Mouse (Mus musculus) neural tube, embryonic 10.5 days (tissue): ENCODE measurements at regions not wholly inside any gene's neighbourhood (a gene's known extent, or its start where the extent isn't known, plus 50 kb on each side); places are given as distances from the start of the nearest gene placed in this dataset.

Experiments
- DNase-seq: peaks from one replicate; pipeline ENCODE4 v3.0.0-alpha.2; 2017; ENCODE audit warnings: low spot score; ENCODE audit errors: extremely low spot score

DNA sequence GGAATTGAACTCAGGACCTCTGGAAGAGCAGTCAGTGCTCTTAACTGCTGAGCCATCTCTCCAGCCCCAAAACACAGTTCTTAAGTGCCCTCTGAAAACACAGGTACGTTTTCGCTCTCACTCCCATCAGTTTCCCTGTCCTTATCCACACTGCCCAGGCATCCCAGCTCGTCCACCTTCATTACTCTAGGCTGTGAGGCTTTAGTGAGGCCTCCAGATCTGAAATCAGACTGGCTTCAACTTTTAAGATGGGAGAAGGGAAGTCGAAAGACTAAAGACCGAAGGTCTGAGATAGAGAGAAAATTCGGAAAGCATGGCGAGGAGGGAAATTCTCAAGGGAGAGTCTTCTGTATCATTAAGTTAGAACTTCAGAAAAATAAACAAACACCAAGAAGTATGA is 54.8 kb upstream of the Tet2 start:
- DNase-seq = no peak

DNA sequence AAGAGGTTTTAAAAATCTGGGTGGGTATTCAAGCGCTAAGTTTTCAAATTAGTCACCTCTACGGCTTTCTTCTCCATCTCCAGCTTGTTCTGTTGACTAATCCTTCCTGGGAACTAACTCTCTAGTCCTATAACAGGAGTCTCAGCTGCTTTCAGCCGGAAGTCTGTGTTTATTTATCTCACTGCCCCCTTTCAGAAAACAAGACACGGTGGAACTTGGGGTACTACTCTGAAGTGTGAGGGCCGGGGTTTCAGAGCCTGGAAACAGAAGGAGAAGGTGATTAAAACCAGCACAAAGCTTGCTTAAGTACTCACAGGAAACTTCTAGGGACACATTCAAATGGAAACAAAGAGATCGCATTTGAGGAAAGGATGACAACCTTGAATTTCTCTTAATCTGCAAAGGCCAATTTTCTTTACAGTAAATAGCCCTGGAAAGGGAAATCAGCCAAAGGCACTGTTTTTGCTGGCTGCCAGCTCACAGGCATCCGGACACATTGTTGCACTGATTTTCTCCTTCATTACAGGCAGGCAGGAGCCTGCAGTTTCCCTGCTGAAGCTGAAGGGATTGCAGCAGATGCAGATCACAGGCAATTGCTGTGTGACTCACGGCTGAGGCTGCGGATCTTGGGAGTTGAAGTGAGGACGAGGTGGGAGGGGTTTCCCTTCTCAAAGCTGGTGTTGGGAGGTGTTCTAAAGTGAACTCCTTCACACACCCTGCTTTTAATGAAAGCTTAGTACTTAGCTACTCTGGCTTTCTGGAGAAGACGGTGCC is 55.7 kb upstream of the Tet2 start:
- DNase-seq = peak; percentile 25

DNA sequence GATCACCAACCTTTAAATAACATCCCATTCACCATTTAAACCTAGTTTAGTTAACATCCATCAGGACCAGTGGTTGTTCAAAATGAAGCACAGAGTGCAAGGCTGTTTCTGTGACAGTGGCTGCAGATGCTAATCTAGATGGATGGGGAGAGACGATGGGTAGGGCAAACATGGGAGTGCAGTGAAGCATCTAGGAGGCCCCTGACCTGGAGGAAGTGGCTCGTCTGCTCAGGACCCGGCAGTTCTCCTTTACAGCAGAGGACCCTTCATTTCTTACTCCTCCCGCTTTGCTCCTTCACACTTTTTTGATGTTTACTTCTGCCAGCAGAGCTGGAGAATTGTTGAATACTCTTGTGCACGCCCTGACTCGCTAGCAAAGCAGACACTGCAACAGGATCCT is 60.5 kb upstream of the Tet2 start:
- DNase-seq = no peak

DNA sequence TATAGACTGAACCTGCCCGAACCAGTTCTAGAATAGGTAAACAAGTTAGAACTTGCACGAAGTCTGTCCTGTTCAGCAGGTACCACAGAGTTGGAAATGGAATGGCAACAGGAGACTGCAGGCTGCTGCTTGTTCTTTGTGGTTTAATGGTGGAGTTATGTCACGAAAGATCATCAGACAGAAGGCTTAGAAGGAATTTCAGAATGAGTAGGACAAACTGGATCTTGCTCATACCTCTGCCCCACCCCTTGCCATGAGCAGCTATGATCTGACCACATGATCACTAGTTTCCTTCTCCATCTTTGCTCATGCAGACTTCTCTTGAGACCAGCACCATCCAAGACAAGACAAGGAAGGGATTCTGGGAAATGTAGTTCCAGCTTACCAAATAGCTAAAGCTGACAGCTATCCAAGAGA is 63.9 kb upstream of the Tet2 start:
- DNase-seq = no peak

DNA sequence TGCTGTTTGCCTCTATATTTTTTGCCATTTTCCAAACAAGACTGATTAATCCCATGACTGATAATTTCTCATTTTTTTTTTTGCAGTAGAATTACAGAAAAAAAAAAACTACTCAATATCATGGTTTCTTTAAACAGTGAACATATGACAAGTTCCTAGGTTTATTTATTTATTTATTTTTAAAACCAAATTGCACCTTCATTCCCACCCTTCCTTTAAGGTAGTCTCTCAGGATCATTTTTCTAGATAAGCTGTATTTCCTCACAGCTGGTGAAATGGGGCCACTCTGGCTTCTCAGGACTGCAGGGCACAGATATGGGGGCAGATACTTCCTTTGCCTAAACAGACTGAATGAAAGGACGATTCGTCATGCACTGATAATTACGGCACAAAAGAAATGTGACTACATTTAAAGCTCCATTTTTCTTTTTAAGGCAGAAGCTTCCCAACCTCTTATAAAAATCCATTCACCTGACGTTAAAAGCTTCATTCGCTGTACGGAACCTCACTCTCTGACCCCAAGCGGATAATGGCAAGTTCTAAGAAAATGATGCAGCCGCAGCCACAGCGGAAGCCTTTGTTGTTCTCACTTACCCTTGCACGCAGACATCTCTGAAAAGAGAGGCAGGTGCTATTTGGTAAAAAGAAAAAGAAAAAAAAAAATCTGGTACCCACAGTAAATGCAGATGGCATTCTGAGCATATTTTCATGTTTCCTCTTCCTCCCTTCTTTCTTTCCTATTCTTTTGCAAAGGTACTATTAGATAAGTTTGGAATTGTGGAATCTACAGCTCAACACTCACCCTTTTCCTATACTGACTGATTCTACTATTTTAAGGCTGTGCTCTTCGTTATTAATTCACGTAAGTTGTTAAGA is 69.1 kb upstream of the Tet2 start:
- DNase-seq = no peak

DNA sequence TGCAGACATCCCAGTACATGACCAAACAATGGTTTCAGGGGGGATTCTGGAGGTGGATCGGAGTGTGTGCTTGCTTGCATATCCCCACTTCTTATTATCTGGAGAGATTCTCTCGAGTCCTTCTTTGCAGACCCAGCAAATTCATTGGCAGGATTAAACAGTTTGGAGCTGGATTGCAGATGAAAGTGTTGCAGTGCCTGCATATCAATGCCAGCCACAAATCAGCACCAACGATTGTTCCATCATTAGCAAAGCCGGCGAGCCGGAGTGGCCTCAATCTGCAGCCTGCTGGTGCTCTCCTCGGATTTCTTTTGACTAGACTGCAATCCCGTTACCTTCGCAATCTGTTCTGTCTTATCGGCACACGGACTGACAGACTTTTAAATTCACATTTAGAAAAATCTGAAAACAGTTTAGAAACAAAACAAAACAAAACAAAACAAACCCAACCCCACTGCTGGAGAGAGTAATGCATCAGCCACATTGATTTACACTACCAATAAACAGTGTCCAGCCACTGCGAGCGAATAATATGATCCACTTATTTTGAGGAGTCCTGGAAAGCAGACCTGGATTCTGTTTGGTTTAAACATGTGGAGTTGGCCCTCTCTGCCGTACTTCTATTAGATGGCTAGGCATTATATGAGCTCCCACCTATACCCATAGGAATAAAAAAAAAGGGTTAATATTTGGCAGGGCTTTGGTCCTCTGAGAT is 69.9 kb upstream of the Tet2 start:
- DNase-seq = no peak

DNA sequence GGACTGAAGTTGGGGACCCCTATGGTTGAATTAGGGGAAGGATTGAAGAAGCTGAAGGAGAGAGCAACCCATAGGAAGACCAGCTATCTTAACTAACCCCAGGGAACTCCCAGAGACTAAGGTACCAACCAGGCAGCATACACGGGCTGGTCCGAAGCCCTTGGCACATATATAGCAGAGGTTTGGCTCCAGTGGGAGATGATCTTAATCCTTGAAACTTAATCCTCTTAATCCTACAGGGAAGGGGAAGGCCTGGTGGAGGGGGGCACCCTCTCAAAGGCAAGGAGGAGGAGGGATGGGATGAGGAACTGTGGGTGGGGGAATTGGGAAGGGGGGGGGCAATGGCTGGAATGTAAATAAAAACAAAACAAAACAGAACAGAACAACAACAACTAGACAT is 72.1 kb upstream of the Tet2 start:
- no peak for DNase-seq

DNA sequence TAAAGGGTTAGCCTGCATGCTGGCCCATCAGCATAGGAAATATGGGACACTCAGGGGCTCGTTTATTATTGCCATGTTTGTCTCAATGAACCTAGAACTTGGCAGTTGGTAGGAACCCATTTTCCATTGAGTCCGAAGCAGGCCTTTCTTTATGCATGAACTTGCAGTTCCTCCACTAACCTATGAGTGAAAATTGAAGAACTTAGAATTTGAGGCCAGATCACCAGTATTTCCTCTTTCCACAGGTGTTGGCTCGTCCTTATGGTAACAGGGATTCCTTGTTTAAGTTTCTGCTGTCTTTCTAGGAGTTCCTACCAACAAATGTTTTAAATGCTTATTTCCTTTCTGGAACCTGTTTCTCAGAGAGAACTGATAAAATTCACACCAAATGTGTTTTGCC is 73.6 kb upstream of the Tet2 start:
- DNase-seq = no peak

DNA sequence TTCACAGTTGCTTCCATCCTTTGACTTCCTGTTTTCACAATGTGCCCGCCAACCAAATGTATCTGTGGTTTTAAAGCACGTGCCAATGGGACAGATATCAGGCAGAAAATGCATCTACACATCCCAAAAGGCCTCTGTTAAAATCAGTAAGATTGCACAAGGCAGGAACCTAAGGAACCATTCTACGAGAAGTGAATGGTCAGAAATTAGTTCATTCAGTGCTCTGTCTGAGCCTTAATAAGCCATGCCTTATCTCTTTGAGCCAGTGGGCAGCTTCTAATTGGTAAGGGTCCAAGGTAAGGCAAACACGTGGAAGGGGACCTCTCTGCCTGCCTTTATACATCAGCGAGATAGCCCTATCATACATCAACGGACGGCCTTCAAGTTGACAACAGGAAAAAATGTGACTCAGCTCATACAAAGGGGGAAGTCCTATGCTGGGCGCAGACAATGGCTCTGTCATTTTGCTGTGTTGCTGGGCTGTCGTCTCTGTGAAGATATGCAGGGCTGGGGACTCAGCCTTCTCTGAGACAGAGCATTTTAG is 78.3 kb upstream of the Tet2 start:
- DNase-seq = no peak

DNA sequence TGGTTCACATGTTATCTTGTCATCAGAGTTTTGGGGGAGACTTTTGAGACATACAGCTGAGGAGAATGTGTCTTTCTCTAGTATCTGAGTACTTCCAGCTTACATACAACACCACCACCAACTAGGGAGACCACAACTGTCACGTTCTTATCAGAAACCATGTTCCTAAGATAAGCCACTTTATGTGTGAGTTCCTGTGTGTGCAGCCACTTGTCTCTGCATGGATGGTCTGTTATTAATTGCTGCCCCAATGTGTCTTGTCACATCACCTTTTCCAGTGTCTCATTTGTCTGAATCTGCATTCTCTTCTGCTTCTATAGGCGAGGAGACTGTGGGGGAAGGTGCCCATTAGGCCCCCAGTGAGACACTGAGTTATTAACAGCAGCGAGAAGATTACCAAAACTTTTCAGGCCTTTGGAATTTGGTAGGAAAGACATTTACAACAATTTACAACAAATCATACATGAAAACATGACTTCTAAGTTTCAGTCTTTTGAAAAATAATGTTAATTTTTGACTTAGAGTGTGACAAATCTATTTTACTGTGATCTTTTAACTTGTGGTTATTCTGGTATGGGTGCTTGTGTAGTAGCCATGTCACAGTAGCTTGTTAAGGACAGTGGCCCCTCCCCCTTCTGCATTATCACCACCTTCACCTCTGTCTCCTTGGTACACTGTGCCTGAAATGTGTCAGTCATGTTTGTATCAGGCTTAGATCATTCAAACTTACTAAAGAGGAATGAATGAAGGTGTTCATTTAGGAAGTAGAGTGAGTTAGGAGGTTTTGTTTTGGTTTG is 79.3 kb upstream of the Tet2 start:
- DNase-seq = no peak

DNA sequence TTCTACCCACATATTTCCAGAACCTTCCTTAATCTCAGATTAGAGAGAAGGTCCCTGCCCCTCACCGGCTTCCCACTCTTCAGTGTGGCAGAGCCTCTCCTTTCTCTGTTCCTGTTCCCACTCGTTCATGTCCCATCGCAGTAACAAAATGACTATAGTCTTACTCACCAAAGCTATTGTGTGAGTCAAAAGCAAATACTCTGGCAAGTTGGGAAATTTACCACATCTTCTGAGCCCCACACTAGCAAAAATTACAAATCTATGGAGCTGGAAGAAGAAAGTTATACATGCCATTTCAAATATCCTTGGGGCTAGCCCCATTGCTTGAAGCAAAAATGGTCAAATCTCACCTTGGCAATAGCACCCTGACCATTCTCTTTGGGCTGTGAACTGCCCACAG is 80.1 kb upstream of the Tet2 start:
- no peak for DNase-seq

DNA sequence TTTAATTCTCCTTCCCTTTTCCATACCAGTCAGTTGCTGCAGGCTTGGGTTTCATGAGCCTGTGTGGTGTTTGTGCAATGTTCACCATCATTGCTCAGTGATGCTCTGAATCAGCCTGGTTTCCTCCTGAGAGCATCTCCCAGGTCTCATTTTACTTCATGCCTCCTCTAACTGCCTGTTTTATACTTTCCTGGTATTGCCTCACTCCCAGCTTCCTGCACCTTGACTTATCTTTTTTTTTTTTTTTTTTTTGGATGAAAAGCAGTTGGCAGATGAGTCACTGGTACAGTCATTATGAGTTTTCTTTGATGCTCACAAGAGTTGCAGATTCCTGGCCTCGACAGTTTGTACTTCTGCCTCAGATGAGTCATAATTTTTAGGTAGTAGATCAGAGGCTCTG is 81.5 kb upstream of the Tet2 start:
- no peak for DNase-seq

DNA sequence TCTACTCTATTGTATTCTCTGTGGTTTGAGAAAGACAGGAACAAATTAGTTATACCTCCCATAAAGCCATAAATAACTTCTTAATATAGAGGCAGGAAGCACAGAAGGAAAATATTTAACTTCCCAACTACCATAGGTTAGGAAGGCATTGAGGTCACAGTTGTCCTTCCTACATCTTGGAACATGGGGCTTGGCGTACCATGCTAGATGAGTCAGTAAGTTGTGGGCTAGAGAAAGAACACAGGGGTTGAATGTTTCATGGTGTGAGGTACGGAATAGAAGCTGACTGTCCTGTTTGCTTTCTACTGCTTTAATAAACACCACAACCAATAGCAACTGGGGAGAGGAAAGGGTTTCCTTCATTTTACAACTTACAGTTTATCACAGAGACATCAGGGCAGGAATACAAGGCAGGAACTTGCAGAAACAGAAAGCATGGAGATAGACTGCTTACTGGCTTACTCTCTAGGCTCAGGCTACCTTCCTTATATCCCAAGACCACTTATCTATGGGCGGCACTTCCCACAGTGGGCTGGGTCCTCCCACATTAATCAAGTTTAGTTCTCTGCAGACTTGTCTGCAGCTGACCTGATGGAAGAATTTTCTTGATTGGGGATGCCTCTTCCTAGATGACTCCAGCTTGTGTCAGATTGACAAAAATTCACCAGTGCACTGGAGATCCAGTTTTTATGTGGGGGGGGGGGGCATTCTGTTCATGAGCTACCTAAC is 82.3 kb upstream of the Tet2 start:
- no peak for DNase-seq

DNA sequence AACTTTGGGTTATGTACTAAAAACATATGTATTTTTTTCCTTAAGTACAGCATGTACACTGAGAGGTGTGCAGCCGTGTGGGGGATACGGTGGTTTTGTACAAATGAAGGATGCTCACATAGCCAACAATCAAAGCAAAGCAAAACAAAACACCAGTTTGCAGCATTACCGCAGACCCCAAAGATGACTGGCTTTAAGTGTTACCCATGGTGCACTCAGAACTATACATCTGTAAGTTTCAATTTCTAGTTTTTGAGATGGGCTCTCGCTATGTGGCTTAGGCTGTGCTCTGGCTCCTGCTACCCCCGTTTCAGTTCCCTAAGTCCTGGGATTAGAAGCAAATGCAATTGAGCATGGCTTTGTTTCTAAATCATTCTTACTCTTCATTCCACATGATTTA is 89.4 kb upstream of the Tet2 start:
- DNase-seq = no peak

DNA sequence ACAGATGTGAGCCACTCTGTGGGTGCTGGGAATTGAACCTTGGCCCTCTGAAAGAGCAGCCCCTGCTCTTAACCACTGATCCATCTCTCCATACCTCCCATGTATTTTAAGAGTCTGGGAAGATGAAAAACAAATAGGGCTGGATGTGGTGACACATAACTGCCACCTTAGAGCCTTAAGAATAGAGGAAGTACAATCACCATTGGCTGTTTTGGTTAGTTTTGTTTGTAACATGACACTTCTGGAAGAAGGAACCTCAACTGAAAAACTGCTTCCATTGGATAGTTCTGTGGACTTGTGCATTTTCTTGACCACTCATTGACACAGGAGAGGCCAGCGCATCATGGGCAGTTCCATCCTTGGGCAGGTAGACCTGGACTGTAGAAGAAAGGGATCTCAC is 100.7 kb upstream of the Tet2 start:
- no peak for DNase-seq

DNA sequence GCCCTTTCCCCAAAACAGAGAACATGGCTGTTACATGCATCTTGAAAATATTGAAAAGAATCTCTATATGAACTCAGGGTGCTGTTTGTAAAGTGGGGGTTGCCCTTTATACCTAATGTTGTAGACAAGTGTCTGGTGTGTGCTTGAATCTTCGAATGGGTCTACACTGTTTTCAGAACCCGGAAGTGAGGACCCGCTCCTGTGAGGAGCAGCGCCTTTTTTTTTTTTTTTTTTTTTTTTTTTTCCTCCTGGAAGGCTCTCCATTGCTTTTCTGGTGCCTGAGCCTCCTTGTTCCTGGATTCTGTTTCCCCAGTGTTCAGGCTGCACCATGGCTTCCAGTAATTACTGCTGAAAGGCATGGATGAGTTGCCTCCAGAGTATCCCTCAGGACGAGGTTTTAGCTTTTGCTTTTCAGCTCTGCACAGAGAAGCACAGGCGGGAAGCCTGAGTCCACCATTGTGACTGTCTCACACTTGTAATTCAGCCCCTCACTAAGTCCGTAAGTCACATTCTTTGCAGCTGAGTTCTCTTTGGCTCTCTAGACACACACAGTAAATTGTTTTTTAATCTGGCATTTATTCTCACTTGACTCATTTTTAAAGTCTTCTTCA is 101.6 kb upstream of the Tet2 start:
- DNase-seq = no peak

DNA sequence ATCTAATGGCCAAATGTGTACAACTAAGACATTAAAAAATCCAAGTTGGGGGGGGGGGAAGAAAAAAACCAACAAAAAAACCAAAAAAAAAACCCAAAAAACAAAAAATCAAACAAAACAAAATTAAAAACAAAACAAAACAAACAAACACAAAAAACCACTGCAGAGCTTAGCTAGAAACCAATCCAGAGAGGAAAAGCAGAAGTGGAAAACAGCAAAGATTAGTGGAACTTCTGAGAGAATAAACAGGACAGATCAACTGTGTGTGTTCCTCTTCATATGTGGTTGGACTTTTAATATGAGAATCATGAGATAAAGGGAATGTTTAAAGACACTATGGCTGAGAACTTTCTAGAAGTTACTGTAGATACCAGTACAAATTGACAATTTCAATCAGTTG is 105.1 kb upstream of the Tet2 start:
- no peak for DNase-seq

DNA sequence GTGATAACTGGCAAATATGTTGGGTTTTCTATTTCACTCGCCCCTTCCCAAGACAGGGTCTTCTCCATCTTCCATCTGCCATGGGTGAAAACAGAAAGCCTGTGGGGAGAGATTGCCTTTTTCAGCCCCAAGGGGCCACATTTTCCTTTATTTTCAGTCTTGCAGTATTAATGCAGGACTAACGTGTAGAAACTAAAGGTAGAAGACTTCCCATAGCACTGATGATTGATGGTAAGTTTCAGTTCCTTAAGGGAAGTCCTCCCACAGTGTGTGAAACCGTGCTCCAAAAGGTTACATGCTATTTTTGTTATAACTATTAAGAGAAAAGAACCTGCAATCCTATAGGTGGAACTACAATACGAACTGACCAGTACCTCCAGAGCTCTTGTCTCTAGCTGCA is 107.1 kb upstream of the Tet2 start:
- no peak for DNase-seq

DNA sequence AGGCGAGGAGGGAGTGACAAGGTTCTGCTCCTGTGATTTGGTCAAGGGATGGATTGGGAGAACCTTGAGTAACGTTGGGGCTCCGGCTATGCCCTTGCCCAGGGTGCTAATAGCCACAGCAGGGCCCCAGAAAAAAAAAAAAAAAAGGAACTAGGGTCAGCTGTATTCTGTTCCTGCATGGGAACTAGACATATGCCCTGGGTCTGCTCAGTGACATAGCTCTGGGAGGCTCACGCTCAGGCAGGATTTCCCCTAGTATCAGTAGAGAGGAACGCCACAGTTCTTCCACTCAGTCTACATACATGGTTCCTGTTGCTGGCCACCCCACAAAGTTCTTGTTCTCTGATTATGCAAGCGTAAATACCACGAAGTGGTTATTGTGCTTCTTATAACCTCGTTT is 114.8 kb upstream of the Tet2 start:
- DNase-seq = no peak

DNA sequence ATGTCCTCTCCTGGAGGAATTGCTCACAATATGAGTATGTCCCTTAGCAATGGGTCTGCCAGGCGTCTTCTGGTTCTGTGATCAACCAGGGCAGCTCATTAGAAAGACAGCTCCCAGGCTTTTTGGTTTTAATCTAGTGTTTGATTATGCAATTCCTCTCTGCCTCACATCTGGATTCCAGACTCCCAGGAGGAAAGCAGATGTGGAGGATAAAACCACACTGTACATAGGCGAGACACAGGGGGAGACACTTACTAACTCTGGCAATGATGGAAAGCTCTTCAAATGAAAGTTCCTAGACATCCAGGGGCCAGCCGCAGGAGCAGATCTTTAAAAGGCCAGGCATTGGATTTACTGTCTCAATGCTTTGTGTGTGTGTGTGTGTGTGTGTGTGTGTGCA is 116.4 kb upstream of the Tet2 start:
- DNase-seq = no peak
